Mouse (Mus musculus) MEL (cell line): ENCODE results near the gene Gm5065. TPM values are rescaled to one million over a fixed set of nuclear protein-coding genes. Genes with fewer than 3 reads are reported as not detected.

ENCODE experiments used
- DNase-seq: peaks from one replicate; pipeline ENCODE4 v3.0.0; 2011; ENCODE audit warnings: low read depth, low spot score
- H3K27ac ChIP-seq: 2 replicates; pipeline ENCODE4 v1.5.1; 2012; ENCODE audit warnings: low read depth, mild to moderate bottlenecking, control low read depth, low read length, moderate library complexity; ENCODE audit not compliant: control insufficient read depth
- H3K27me3 ChIP-seq, 2 experiments: fragments of 150-350 bp in 1 of 2; sonication (generic) in 1 of 2; 2 replicates each; pipeline ENCODE4 v1.6.1; 2012; ENCODE audit warnings: low read length in 2 of 2, mild to moderate bottlenecking in 2 of 2, improper control_type of control experiment in 1 of 2, moderate library complexity in 1 of 2; ENCODE audit not compliant: insufficient read depth in 2 of 2, control insufficient read depth in 1 of 2
- H3K36me3 ChIP-seq, 2 experiments: 2 replicates each; pipeline ENCODE4 v1.6.1; 2012 to 2014; ENCODE audit warnings: low read length in 2 of 2, improper control_type of control experiment in 1 of 2, inconsistent platforms in 1 of 2, mild to moderate bottlenecking in 1 of 2; ENCODE audit not compliant: insufficient read depth in 2 of 2, control insufficient read depth in 1 of 2
- H3K4me1 ChIP-seq, 2 experiments: fragments of 150-350 bp in 1 of 2; sonication (generic) in 1 of 2; 2 replicates each; pipeline ENCODE4 v1.6.1; 2012; ENCODE audit warnings: low read length in 2 of 2, improper control_type of control experiment in 1 of 2, mild to moderate bottlenecking in 1 of 2; ENCODE audit not compliant: insufficient read depth in 2 of 2, control insufficient read depth in 1 of 2
- H3K4me3 ChIP-seq, 2 experiments: fragments of 150-350 bp in 1 of 2; sonication (generic) in 1 of 2; 2 replicates each; pipeline ENCODE4 v1.5.1; 2012; ENCODE audit warnings: low read depth in 2 of 2, low read length in 2 of 2, mild to moderate bottlenecking in 2 of 2, moderate library complexity in 2 of 2, control low read depth in 1 of 2, improper control_type of control experiment in 1 of 2; ENCODE audit not compliant: control insufficient read depth in 1 of 2, insufficient read depth in 1 of 2
- H3K79me2 ChIP-seq: 2 replicates; pipeline ENCODE4 v1.6.1; 2012; ENCODE audit warnings: mild to moderate bottlenecking, low read length, moderate library complexity; ENCODE audit not compliant: control insufficient read depth, poor library complexity, insufficient read depth
- H3K9ac ChIP-seq: 2 replicates; pipeline ENCODE4 v1.6.1; 2012; ENCODE audit warnings: low read depth, mild to moderate bottlenecking, control low read depth, low read length, moderate library complexity; ENCODE audit not compliant: control insufficient read depth, poor library complexity, severe bottlenecking
- H3K9me3 ChIP-seq: fragments of 150-350 bp; sonication (generic); replicated peaks from 2 replicates; pipeline ENCODE4 v1.6.1; 2012; ENCODE audit warnings: mild to moderate bottlenecking, low read length, improper control_type of control experiment, moderate library complexity; ENCODE audit not compliant: insufficient read depth
- BHLHE40 ChIP-seq: IDR thresholded peaks from 2 replicates; pipeline ENCODE4 v1.6.1; 2012; ENCODE audit warnings: low read depth, mild to moderate bottlenecking, inconsistent platforms, low read length, improper control_type of control experiment, borderline replicate concordance
- EP300 ChIP-seq, 2 experiments: IDR thresholded peaks; 2 replicates each; pipeline ENCODE4 v1.6.1; 2011; ENCODE audit warnings: improper control_type of control experiment in 2 of 2, low read length in 2 of 2, low read depth in 1 of 2, mild to moderate bottlenecking in 1 of 2
- GABPA ChIP-seq: IDR thresholded peaks from 2 replicates; pipeline ENCODE4 v1.6.1; 2012; ENCODE audit warnings: low read depth, mild to moderate bottlenecking, inconsistent platforms, low read length, improper control_type of control experiment, moderate library complexity
- GATA1 ChIP-seq: IDR thresholded peaks from 2 replicates; pipeline ENCODE4 v1.6.1; 2011; ENCODE audit warnings: low read depth, low read length, improper control_type of control experiment
- HCFC1 ChIP-seq: IDR thresholded peaks from 2 replicates; pipeline ENCODE4 v1.6.1; 2012; ENCODE audit warnings: low read depth, mild to moderate bottlenecking, inconsistent platforms, low read length, improper control_type of control experiment, moderate library complexity
- MAFK ChIP-seq: IDR thresholded peaks from 2 replicates; pipeline ENCODE4 v1.6.1; 2011; ENCODE audit warnings: low read depth, mild to moderate bottlenecking, low read length, improper control_type of control experiment, borderline replicate concordance
- MYC ChIP-seq: IDR thresholded peaks from 2 replicates; pipeline ENCODE4 v1.6.1; 2011; ENCODE audit warnings: low read depth, mild to moderate bottlenecking, low read length, improper control_type of control experiment, moderate library complexity
- NELFE ChIP-seq: IDR thresholded peaks from 2 replicates; pipeline ENCODE4 v1.6.1; 2011; ENCODE audit warnings: low read depth, low read length, improper control_type of control experiment
- POLR2A ChIP-seq, 2 experiments: IDR thresholded peaks; 2 replicates each; pipeline ENCODE4 v1.6.1; 2011 to 2012; ENCODE audit warnings: low read length in 2 of 2, mild to moderate bottlenecking in 2 of 2, control low read depth in 1 of 2, improper control_type of control experiment in 1 of 2, low read depth in 1 of 2, moderate library complexity in 1 of 2; ENCODE audit not compliant: control insufficient read depth in 1 of 2, insufficient read depth in 1 of 2, poor library complexity in 1 of 2
- POLR2AphosphoS5 ChIP-seq: IDR thresholded peaks from 2 replicates; pipeline ENCODE4 v1.6.1; 2012; ENCODE audit warnings: low read depth, borderline replicate concordance, mild to moderate bottlenecking, inconsistent platforms, low read length, moderate library complexity, mixed read lengths
- ZKSCAN1 ChIP-seq: IDR thresholded peaks from 2 replicates; pipeline ENCODE4 v1.6.1; 2012; ENCODE audit warnings: low read depth, mild to moderate bottlenecking, inconsistent platforms, low read length, improper control_type of control experiment, moderate library complexity
- polyA plus RNA-seq, 2 experiments: library from polyadenylated mRNA; stranded (reverse) in 1 of 2; unstranded in 1 of 2; fragments of >175 nt in 1 of 2; fragments of >200 nt in 1 of 2; gene quantifications; 2 replicates each; pipeline versions ENCODE4 v1.2.1 to v1.2.4; 2012; ENCODE audit warnings: low replicate concordance in 2 of 2, low read depth in 1 of 2; ENCODE audit not compliant: insufficient read length in 2 of 2, insufficient read depth in 1 of 2, missing spikeins in 1 of 2
- total RNA-seq: library from RNA; depleted of rRNA; stranded (reverse); fragments of 300-350 nt; gene quantifications from 2 replicates; pipeline ENCODE4 v1.2.3, GENCODE M21; 2012

Gm5065 gene
- total and polyA plus RNA-seq, 3 experiments: not detected

GRCm38 (mm10) chr7:5350935-5351334, 598 bp downstream of the Gm5065 start, which contains the start of gene Nlrp2:
Gene Nlrp2 (minus strand): TSS chr7:5351035.
- TF ChIP-seq MAFK: no peak
- TF ChIP-seq ZKSCAN1: no peak
- TF ChIP-seq, all 39 proteins: peak for 0
- DNase-seq: no peak
- Histone ChIP-seq H3K4me1 (no peaks in the 10 kb centered on the region), H3K4me3 (no peak within 1 kb of the TSS), H3K27ac (no peak within 1 kb of the TSS), H3K9me3 (no peaks in the 10 kb centered on the region), H3K36me3 (no peaks in the 10 kb centered on the region), H3K9ac (no peak within 1 kb of the TSS), H3K27me3 (no peaks in the 10 kb centered on the region), H3K79me2 (no peaks in the 10 kb centered on the region)

DNA sequence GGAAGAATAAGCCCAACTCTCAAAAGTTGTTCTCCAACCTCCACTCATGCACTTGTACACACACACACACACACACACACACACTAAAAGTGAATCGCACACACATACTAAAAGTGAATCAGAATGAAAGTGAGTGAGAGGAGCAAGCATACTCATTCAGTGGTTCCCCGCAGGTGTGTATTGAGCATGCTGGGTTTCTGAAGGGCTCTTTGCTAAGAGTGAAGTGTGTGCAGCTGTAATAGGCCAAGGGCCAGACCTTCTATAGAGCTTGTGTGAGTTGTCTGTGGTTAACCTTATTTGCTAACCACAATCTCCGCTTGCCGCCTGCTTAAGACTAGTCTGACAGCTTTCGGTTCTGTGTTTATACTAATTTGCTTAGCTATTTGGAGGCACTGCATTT, 13.3 kb downstream of the Gm5065 start:
- no peak overlapping the region for H3K4me3 ChIP-seq
- H3K9ac ChIP-seq: no peak overlapping the region
- no peaks in the 10 kb centered on the region for H3K36me3 ChIP-seq
- no peak for DNase-seq
- TF ChIP-seq HCFC1: no peak
- no peak for TF ChIP-seq NELFE
- no peaks in the 10 kb centered on the region for H3K9me3 ChIP-seq
- H3K27me3 ChIP-seq: no peaks in the 10 kb centered on the region
- no peak overlapping the region for H3K27ac ChIP-seq
- H3K4me1 ChIP-seq: no peaks in the 10 kb centered on the region
- H3K79me2 ChIP-seq: no peaks in the 10 kb centered on the region

DNA sequence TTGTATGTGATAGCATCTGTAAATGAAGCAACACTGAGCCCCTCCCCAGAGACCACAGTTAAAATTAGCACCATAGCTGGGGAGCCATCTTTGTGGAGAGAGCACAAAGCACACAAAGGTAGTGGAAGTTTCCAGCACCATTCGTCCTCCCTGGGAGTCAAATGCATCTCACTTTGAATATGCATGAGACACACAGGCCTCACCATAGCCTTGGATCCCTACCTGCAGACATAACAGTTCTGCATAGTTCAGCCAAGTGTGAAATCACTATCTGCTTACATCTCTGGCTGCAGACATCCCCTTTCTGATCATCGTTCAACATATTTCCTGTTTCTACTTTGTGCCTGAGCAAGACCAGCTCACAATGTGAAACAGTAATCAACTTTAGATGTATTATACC, 16.4 kb downstream of the Gm5065 start:
- Histone ChIP-seq H3K4me1 (no peaks in the 10 kb centered on the region), H3K36me3 (no peaks in the 10 kb centered on the region), H3K27ac (no peak overlapping the region), H3K27me3 (no peaks in the 10 kb centered on the region), H3K9me3 (no peaks in the 10 kb centered on the region), H3K9ac (no peak overlapping the region), H3K4me3 (no peak overlapping the region), H3K79me2 (no peaks in the 10 kb centered on the region)
- DNase-seq: no peak
- TF ChIP-seq GATA1 (no peak), EP300 (IDR thresholded peaks at IDR 0.05; ENCODE audit: low read depth in 1 of 2, low read length in 2 of 2) (no peak), BHLHE40 (no peak), GABPA (no peak), POLR2A (IDR thresholded peaks at IDR 0.05; ENCODE audit: control insufficient read depth in 1 of 2, insufficient read depth in 1 of 2, low read depth in 1 of 2, low read length in 2 of 2, poor library complexity in 1 of 2) (no peak), POLR2AphosphoS5 (no peak), NELFE (no peak), MYC (no peak), HCFC1 (no peak)
